Mouse (Mus musculus): Measurements from ENCODE around the gene Camk1d. TPM values are rescaled to one million over a fixed set of nuclear protein-coding genes. Genes with fewer than 3 reads are reported as not detected.

Gene Camk1d
- polyA plus RNA-seq, 1 experiment, result 14.3 TPM

DNA sequence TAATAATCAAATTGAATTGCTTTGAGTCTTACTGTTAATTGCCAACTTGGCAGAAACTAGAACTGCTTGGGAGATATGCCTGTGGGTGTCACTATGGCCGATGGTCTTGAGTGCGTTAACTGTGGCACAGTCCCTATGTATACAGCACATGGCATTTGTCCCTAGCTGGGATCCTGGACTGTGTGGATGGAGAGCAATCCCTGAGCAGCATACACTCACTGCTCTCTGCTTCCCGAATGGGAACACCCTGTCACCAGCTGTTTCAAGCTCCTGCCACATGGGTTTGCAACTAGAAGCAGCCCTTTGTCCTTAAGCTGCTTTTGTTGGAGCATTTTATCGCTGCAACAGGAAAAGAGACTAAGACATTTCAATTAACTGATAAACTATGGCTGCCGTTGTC lies 224.4 kb downstream of the Camk1d start:
- H3K4me1 ChIP-seq (ENCODE audit: control insufficient read depth, insufficient read depth, insufficient read length, low read length), result no peaks in the 10 kb centered on the region
- H3K36me3 ChIP-seq (ENCODE audit: control insufficient read depth, insufficient read depth, low read length), result no peaks in the 10 kb centered on the region; the same call in 1 of the 2 replicates
- H3K4me3 ChIP-seq (ENCODE audit: low read depth, low read length), result no peak overlapping the region
- WGBS, result 68% methylated on average over 5 of the region's 5 CpGs
- TF ChIP-seq CTCF (IDR thresholded peaks at IDR 0.05; ENCODE audit: extremely low read depth, insufficient read length, insufficient replicate concordance, low read depth, low read length) (no peak), POLR2A (IDR thresholded peaks at IDR 0.05; ENCODE audit: low read depth, low read length) (no peak)
- H3K27ac ChIP-seq (ENCODE audit: insufficient read depth, low read depth, low read length), result no peak overlapping the region
- H3K27me3 ChIP-seq (ENCODE audit: control insufficient read depth, insufficient read depth, low read length), result no peaks in the 10 kb centered on the region

DNA sequence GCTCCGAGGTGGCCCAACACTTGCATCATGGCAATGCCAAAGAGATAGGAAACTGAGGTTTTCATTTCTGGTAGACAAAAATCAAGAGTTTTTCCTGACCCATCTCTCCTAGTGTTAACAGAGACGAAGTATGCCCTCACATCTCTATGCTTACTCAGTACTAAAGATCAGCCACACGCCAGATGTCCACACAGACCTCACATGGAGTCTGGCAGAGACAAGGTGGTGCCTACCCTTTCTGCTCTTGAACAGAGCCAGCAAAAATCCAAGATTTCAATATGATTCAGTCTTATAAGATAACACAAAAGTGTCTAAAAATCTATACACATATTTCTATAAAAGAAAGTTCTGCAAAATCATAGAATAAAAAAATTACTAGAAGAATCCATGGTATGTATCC lies 227.0 kb downstream of the Camk1d start:
- H3K4me1 ChIP-seq (ENCODE audit: control insufficient read depth, insufficient read depth, insufficient read length, low read length), result peaks cover 4% of the 10 kb centered on the region; the same call in 1 of the 2 replicates
- H3K4me3 ChIP-seq (ENCODE audit: low read depth, low read length), result no peak overlapping the region
- WGBS, result 91% methylated on average over 3 of the region's 3 CpGs
- H3K36me3 ChIP-seq (ENCODE audit: control insufficient read depth, insufficient read depth, low read length), result no peaks in the 10 kb centered on the region
- no peak for TF ChIP-seq CTCF (IDR thresholded peaks at IDR 0.05; ENCODE audit: extremely low read depth, insufficient read length, insufficient replicate concordance, low read depth, low read length)
- TF ChIP-seq POLR2A (IDR thresholded peaks at IDR 0.05; ENCODE audit: low read depth, low read length), result no peak
- H3K27me3 ChIP-seq (ENCODE audit: control insufficient read depth, insufficient read depth, low read length), result no peaks in the 10 kb centered on the region
- H3K27ac ChIP-seq (ENCODE audit: insufficient read depth, low read depth, low read length), result no peak overlapping the region

DNA sequence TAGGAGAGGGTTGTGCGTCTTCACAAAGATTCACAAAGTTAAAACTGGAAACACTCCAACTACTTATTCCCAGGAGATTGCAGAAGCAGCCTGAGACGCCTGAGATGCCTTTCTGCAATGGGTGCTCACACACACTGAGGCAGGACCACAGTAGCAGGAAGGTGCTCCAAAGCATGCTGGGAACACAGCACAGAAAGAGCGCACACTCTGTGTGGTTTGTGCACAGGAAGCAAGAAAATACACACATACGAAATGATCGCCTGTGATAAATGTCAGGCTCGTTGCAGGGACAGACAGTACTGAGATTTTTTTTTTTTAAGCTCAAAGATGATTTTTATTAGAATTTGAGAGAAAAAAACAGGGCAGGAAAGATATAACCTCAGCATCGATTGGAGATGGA lies 227.7 kb downstream of the Camk1d start:
- Histone ChIP-seq H3K27ac (ENCODE audit: insufficient read depth, low read depth, low read length) (no peak overlapping the region), H3K4me3 (ENCODE audit: low read depth, low read length) (no peak overlapping the region), H3K4me1 (ENCODE audit: control insufficient read depth, insufficient read depth, insufficient read length, low read length) (peaks cover 4% of the 10 kb centered on the region; the same call in 1 of the 2 replicates), H3K36me3 (ENCODE audit: control insufficient read depth, insufficient read depth, low read length) (no peaks in the 10 kb centered on the region), H3K27me3 (ENCODE audit: control insufficient read depth, insufficient read depth, low read length) (no peaks in the 10 kb centered on the region)
- 86% methylated on average over 7 of the region's 7 CpGs for WGBS
- no peak for TF ChIP-seq CTCF (IDR thresholded peaks at IDR 0.05; ENCODE audit: extremely low read depth, insufficient read length, insufficient replicate concordance, low read depth, low read length)
- no peak for TF ChIP-seq POLR2A (IDR thresholded peaks at IDR 0.05; ENCODE audit: low read depth, low read length)

DNA sequence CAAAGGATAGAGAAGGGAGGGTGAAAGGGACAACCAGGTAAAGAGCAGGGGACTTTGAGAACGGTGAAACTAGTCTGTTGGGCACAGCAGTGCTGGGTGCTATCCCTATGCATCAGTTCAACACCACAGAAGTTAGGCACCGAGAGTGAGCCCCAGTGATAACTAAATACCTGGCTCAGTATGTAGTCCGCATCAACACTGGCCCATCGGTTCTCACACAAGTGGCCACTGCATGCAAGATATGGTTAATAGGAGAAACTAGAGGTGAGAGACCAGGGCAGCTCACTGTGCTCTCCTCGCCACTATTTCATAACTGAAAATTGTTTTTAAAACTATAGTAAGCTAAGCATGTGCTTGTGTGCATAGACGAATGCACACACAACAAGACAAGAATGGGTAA lies 228.5 kb downstream of the Camk1d start:
- 94% methylated on average over 6 of the region's 6 CpGs for WGBS
- no peaks in the 10 kb centered on the region for H3K36me3 ChIP-seq (ENCODE audit: control insufficient read depth, insufficient read depth, low read length)
- H3K4me3 ChIP-seq (ENCODE audit: low read depth, low read length), result no peak overlapping the region
- TF ChIP-seq POLR2A (IDR thresholded peaks at IDR 0.05; ENCODE audit: low read depth, low read length), result no peak
- TF ChIP-seq CTCF (IDR thresholded peaks at IDR 0.05; ENCODE audit: extremely low read depth, insufficient read length, insufficient replicate concordance, low read depth, low read length), result no peak
- H3K4me1 ChIP-seq (ENCODE audit: control insufficient read depth, insufficient read depth, insufficient read length, low read length), result peaks cover 6% of the 10 kb centered on the region; the same call in 1 of the 2 replicates
- no peaks in the 10 kb centered on the region for H3K27me3 ChIP-seq (ENCODE audit: control insufficient read depth, insufficient read depth, low read length)
- no peak overlapping the region for H3K27ac ChIP-seq (ENCODE audit: insufficient read depth, low read depth, low read length)

DNA sequence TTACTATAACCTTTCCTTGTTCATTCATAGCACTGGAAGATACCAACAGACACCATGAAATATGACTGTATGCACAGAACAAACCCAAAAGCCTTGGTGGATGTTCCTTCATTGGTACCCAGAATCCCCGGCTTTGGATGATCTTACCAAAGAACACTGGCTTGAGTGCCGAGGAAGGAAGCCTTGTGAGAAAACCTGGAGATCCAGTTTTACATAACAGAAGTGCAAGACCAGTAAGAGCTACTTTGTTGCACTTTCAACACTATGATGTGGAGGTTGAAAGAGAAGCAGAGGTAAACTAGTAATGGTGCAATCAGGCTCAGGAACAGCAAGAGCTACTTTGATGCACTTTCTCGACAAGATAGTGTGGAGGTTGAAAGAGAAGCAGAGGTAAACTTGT lies 234.4 kb downstream of the Camk1d start:
- Histone ChIP-seq H3K4me1 (ENCODE audit: control insufficient read depth, insufficient read depth, insufficient read length, low read length) (peaks cover 19% of the 10 kb centered on the region; the same call in 1 of the 2 replicates), H3K4me3 (ENCODE audit: low read depth, low read length) (no peak overlapping the region), H3K36me3 (ENCODE audit: control insufficient read depth, insufficient read depth, low read length) (no peaks in the 10 kb centered on the region), H3K27me3 (ENCODE audit: control insufficient read depth, insufficient read depth, low read length) (no peaks in the 10 kb centered on the region), H3K27ac (ENCODE audit: insufficient read depth, low read depth, low read length) (no peak overlapping the region)
- TF ChIP-seq CTCF (IDR thresholded peaks at IDR 0.05; ENCODE audit: extremely low read depth, insufficient read length, insufficient replicate concordance, low read depth, low read length) (no peak), POLR2A (IDR thresholded peaks at IDR 0.05; ENCODE audit: low read depth, low read length) (no peak)
- 89% methylated on average over 3 of the region's 3 CpGs for WGBS

DNA sequence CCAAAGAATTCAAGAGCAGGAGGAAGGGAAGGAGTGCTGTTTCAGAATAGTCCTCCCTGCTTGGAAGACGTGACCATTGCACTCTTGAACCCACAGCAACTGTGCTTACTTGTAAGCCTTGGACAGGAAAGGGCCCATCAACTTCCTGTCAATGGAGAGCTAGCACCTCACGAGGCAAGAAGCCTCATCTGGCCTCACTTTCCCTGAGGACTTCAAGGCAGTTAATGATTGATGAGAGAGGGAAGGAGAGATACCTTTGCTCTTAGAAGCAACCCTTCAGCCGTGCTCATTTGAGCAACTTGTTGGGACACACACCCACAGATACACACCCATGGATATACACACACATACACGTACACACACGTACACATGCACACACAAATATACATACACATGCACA lies 235.6 kb downstream of the Camk1d start:
- Histone ChIP-seq H3K36me3 (ENCODE audit: control insufficient read depth, insufficient read depth, low read length) (no peaks in the 10 kb centered on the region), H3K4me1 (ENCODE audit: control insufficient read depth, insufficient read depth, insufficient read length, low read length) (peaks cover 15% of the 10 kb centered on the region; the same call in 1 of the 2 replicates), H3K27ac (ENCODE audit: insufficient read depth, low read depth, low read length) (peak overlapping the region; percentile 72), H3K4me3 (ENCODE audit: low read depth, low read length) (no peak overlapping the region), H3K27me3 (ENCODE audit: control insufficient read depth, insufficient read depth, low read length) (no peaks in the 10 kb centered on the region)
- no peak for TF ChIP-seq POLR2A (IDR thresholded peaks at IDR 0.05; ENCODE audit: low read depth, low read length)
- no peak for TF ChIP-seq CTCF (IDR thresholded peaks at IDR 0.05; ENCODE audit: extremely low read depth, insufficient read length, insufficient replicate concordance, low read depth, low read length)
- 37% methylated on average over 5 of the region's 5 CpGs for WGBS

DNA sequence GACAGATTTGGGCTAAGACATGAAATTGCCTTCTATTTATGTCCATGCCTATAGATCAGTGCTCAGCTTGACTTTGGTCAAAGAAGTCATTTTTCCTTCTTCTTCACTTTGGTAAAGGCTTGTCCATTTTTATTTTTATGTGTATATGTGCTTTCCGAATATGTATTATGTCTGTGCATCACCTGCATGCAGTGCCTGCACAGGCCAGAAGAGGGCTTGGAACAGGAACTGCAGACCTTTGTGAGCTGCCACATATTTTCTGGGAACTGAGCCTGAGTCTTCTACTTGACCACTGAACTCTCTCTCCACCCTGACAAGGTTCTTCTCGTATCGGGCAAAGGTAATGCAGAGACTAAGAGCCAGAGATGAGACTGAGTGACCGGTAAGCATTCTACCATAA lies 236.1 kb downstream of the Camk1d start:
- 82% methylated on average over 4 of the region's 4 CpGs for WGBS
- Histone ChIP-seq H3K27me3 (ENCODE audit: control insufficient read depth, insufficient read depth, low read length) (no peaks in the 10 kb centered on the region), H3K4me1 (ENCODE audit: control insufficient read depth, insufficient read depth, insufficient read length, low read length) (peaks cover 15% of the 10 kb centered on the region; the same call in 1 of the 2 replicates), H3K36me3 (ENCODE audit: control insufficient read depth, insufficient read depth, low read length) (no peaks in the 10 kb centered on the region), H3K4me3 (ENCODE audit: low read depth, low read length) (no peak overlapping the region), H3K27ac (ENCODE audit: insufficient read depth, low read depth, low read length) (peak overlapping the region; percentile 72)
- TF ChIP-seq CTCF (IDR thresholded peaks at IDR 0.05; ENCODE audit: extremely low read depth, insufficient read length, insufficient replicate concordance, low read depth, low read length), result peak; percentile 48; the same call in 1 of the 2 replicates
- TF ChIP-seq POLR2A (IDR thresholded peaks at IDR 0.05; ENCODE audit: low read depth, low read length), result no peak

All from small intestine, adult 2 months (tissue).